Mouse (Mus musculus): ENCODE data around the gene Ilf2.

Ilf2 gene

DNA sequence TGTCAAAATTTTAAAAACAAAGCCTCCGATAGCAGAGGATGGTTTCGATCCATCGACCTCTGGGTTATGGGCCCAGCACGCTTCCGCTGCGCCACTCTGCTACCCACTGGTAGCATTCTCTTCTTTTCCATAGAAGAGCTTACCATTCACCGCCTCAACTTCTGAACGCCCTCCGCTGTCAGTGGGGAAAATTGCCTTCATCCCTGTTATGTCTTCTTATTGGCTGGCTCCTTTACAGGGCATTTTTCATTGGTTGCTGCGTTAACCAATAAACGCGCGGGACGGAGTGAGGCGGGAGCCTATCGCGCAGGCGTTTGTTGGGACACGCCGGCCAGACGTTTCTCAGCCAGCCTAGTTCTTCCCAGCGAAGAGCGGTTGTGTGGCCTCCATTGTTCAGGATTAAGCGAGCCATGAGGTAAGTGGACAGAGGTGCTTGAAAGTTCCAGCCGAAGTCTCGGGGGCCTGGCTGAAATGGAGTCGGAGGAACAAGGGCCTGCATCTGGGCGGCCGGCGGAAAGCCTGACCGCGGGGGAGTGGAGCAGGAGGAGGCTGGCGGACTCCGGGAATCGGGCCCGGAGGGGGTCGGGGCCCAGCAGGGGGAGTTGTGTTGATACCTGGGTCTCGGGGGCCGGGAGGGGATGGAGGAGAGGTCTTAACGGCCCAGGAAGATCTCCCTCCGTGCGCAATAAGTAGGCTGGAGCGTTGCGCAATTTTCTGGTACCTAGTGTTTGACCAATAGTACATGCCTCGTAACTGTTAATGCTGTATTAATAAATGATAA, at the start of gene Ilf2:
TSS of gene Ilf2 (plus strand) at position 296 of the 781 bp plus-strand sequence.
- DNase-seq (ENCODE audit: low spot score), result peak; percentile 96

DNA sequence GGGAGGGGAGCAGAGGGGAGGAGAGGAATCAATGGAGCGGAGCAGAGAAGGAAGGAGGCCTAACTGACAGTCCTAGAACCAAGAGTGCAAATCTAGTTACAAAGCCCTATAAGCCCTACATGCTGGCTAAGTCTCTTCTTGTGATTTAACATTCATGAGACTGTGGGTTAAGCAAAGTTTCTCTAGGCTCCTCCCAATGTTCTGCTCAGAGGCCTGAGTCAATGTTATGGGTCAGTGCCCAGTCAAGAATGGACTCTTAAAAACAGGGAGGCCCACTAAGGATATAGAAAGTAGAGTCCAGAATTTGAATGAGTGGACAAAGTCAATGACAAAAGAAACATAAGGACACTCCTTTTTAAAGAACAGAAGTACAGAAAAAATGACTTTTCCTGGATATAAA, 48.4 kb upstream of the Ilf2 start:
- no peak for DNase-seq (ENCODE audit: low spot score)

DNA sequence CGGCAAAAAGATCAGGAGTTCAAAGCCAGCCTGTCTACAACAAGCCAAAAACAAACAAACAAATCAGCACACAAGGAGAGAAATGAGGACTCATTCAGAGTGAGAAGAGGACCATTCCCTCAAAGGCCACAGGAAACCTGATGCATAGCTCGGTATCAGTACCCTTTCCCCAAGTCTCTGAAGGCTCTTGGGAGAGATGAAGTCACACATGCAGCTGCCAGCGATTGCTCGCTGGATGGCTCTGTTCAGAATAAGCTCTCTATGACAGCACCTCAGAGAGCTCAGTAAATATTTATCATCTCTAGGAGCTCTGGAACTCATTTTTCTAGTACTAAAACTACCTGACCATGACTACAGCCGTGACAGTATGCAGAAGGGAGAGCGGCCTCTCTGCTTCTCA, 47.7 kb upstream of the Ilf2 start:
- no peak for DNase-seq (ENCODE audit: low spot score)

DNA sequence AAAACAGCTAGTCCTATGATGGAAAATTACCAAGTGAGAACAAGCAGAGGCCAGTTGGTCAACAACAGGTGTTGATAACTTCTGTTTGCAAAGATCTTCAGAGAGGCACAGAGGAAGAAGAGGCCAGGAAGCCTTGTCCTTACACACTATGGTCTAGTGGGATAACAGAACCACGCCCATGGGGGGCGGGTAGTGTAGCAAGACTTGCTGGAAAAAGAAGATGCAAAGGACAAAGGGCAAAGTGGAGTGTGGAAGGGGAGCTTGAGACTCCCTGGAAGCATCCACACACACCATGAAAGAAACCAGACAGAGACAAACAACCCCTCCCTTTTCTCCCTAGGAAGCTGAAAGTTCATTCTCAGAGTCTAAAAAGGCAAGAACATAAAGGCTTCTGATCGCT, 46.4 kb upstream of the Ilf2 start:
- DNase-seq (ENCODE audit: low spot score), result no peak

DNA sequence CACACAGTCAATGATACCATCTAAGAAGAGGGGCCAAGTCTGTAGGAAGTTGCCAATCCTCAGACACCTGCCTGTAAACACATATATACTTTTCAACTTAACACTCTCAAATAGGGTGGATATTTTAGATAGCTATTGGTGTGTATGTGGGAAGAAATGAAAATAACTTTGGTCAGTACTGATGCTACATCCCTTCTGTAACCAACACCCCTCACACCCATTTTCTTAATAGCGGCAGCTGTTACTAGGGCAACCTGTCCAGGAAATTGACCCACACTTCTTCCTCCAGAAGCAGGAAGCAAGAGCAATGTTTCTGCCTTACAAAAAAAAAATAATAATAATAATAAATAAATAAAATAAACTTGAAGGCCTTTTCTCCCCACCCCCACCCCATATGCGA, 43.6 kb upstream of the Ilf2 start:
- DNase-seq (ENCODE audit: low spot score), result no peak

DNA sequence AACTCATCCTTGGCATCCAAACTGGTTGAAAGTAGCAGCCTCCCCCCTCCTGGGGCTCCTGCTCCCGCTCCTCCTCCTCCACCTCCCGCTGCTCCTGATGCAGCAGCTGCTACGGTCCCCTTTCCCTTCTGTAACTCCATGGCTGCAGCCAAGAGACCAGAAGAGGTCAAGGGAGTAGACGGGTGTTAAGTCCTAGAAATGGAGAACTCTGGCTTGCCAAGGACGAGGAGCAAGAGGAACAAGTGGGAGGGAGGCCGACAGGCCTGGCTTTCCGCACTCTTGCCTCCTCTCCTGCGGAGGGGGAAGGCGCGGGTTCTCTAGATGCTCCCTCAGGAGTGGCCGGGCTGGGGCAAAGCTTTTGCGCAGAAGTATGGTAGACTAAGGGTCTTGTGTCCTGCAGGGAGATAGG, 43.1 kb upstream of the Ilf2 start:
- DNase-seq (ENCODE audit: low spot score), result peak; percentile 54

DNA sequence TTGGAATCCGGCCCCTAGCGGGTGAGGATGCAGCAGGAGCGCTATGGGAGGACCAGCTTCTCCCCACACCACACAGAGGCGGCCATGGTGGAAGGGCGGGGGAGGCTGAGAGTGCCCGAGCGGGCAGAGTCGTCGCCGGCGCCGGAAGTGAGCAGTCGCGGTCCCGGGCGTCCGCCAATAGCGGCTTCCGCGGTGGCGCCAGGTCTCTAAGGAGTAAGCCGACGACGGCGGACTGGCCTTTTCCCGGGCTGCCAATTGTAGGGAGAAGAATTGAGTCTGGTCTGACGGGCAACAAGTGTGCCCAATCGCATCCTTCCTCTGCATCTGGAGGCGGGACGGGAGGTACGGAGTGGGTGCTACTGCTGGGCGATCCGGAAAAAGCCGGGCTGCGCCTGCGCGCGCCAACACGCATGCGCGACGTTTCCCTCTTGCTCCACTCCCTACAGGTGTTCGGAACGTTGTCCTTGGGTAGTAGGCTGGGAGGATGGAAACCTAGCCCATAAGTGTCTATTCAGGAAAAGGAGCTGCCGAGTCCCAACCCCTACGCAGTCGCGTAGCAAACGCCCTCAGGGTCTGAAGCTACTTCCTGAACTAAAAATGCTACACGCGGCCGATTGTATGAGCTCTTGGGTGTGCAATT, 42.4 kb upstream of the Ilf2 start, which contains the start of gene Ints3:
TSS of gene Ints3 (minus strand) at position 242 of the 640 bp plus-strand sequence.
- peak; percentile 100 for DNase-seq (ENCODE audit: low spot score)

DNA sequence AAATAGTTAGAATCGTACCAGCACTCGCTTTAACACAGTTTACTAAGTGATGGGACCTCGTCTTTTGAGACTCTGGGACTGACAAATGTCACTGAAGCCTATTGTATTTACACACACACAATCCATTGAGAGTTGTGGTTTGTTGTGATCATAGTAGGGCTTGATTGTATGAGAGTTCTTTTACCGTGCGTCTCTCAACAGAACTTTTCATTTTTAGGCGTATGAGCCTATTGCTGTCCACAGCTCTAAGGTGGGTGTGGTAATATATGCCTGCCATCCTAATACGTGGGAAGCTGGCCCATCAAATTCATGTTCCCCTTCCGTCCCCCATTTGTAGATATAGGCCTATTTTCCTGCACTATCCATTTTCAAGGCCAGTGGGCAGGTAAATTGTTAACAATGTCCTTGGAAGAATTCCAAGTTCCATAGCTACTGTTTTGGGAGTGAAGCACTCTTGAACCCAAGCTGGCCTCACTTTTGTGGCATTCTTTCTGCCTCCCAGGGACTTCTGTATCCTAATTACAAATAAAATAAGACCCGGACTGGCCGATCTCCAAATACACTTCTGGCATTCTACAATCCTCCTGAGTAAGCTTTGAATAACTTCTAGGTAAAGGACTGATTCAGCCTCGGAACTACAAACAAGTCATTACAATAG, 41.7 kb upstream of the Ilf2 start:
- no peak for DNase-seq (ENCODE audit: low spot score)

DNA sequence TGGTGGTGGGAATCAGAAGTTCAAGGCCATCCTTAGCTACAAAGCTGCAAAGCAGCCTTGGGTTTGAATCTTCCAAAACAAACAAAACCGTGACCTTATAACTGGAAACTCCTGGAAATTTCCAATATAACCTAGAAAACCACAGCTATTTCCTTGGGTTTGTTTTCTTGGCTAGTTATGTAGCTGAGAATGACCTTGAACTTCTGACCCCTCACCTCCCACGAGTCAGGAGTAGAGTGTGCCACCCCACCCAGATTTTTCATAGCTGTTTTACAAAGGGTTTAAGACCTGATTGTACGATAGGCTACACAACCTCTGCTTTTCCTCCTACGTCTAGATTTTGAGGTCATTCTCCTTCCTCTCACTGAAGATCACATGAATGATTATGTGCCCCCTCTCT, 38.8 kb upstream of the Ilf2 start:
- DNase-seq (ENCODE audit: low spot score), result no peak

DNA sequence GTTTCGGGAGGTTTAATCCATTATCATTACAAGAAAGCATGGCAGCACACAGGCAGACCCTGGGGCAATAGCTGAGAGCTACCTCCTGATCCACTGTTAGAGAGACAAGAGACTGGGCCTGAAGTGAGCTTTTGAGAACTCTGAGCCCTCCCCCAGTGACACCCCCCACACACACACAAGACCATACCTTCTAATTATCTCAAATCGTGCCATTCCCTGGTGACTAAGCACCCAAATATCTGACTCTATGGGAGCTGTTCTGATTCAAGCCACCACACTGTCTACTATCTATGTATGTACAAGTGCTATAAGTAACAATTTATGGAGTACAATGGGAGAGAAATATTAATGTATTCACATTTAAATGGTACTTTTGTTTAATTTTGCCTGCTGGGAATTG, 35.2 kb upstream of the Ilf2 start:
- DNase-seq (ENCODE audit: low spot score), result no peak

DNA sequence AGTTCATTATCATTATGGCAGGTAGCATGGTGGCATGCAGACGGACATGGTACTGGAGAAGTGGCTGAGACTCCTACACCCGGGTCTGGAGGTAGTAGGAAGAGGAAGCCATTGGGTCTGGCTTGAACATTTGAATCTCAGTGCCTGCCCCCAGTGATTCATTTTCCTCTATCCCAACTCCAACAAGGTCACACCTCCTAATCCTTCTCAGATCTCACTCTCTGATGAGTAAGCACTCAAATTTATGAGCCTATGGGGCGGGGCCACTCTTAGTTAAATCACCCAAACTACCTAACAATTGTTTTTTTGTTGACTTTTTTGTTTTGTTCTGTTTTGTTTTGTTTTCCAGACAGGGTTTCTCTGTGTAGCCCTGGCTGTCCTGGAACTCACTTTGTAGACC, 31.9 kb upstream of the Ilf2 start:
- no peak for DNase-seq (ENCODE audit: low spot score)

DNA sequence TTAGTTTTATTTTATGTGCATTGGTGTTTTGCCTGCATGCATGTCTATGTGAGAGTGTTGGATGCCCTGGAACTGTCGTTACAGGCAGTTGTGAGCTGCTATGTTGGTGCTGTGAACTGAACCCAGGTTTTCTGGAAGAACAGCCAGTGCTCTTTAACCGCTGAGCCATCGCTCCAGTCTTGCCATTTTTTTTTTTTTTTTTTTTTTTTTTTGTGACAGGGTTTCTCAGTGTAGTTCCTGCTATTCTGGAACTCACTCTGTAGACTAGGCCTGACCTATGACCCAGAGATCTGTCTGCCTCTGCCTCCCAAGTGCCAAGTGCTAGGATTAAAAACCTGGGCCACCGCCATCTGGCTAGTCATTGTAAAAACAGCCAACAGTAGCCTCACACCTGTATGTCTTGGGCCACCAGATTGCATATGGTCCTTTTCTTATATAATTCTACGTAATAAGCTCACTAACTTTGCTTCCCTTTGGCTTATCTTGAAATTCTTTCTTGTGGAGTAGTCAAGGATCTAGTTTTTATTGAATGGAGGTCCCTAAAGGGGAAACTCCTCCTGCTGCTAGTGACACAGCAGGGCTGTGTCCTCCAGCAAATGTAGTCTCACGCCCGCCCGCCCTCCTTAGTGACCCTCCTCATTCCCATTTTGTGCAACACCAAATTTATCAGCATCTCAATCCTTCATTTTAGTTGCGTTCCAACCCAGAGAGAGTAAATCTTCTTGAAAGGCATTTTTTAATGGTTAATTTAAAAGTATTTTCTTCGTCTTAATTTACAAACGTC, 30.3 kb upstream of the Ilf2 start:
- DNase-seq (ENCODE audit: low spot score), result no peak

DNA sequence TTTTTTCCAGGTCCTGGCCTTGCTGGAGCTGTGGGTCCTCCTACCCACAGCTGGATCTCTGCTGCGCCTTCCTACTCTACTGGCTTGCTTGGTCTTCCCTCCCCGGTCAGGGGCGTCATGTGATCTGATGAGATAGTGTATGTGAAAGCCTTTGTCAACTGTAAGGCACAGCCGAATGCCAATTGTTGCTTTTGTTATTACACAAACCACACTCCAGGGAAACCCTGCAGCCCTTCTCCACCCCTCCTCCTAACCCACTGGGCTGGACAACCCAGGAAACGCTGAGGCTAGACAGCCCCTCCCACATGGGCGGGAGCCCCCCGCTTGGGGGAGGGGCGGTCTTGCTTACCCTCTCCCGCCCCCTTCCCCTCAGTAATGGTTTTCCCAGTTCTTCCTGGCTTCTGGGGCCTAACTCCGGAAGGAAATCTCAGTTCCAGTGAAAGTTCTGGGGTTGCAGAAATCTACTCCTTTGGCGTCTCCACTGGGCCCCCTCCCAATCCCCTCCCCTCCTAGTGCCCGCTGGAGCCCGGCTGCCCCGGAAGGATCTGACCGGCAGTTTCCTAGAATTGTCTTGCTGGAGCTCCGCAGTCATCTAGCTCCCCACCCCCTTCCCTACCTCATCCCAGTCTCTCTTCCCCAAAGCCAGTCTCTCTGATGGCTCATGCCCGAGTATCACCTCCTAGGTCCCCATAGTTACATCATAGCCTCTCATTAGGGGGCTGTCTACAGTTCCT, 29.4 kb upstream of the Ilf2 start:
- peak; percentile 74 for DNase-seq (ENCODE audit: low spot score)

DNA sequence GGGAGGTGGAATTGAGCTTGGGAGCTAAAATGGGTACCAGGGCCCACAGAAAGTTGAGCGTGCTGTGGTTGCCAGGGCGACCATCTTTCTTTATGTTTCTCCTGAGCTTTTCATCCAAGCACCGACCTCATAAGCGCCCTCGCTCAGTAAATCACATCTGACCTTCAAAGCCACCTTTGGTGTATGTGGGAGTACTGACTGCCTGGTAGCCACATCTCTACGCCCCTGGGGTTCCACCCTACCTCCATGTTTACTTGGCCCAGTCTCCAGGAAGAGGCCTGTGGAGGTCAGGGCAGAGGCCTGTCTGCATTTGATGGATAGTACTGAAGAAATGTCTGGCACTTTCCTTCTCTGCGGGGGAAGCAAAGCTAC, 28.8 kb upstream of the Ilf2 start:
- DNase-seq (ENCODE audit: low spot score), result no peak

DNA sequence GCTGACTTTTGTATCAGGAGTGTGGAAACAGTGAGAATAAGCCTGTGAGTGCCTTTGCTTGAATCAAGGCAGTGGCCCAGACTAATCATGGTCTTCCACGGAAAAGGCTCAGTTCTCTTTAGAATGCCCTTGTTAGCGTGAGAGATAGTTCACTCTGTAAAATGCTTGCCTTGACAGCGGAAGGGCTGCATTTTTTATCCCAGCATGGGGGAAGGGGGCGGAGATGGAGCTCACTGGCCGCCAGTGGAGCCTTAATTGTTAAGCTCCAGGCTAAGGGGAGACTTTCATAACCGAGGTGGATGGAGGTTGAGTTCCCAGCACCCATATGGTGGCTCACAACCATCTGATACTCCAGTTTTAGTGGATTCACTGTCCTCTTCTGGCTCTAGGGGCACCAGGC, 27.3 kb upstream of the Ilf2 start:
- DNase-seq (ENCODE audit: low spot score), result no peak

DNA sequence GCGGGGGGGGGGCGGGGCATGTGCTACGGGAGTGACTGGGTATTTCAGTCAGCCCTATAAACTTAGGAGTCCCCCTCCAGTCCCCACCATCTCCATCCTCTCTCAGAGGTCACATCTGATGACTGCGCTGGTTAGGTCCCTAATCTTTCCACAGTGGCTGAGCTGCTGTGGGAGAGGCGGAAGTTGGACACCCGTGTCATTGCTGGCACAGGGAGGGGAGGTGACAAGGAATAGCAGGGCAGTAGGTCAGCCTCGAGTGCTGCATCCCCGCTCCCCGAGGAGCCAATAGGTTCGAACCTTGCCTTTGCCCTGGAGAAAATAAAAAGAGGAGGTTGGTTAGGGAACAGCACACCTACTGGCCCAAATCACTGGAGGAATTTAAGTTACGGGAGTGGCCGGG, 25.1 kb upstream of the Ilf2 start:
- DNase-seq (ENCODE audit: low spot score), result no peak

DNA sequence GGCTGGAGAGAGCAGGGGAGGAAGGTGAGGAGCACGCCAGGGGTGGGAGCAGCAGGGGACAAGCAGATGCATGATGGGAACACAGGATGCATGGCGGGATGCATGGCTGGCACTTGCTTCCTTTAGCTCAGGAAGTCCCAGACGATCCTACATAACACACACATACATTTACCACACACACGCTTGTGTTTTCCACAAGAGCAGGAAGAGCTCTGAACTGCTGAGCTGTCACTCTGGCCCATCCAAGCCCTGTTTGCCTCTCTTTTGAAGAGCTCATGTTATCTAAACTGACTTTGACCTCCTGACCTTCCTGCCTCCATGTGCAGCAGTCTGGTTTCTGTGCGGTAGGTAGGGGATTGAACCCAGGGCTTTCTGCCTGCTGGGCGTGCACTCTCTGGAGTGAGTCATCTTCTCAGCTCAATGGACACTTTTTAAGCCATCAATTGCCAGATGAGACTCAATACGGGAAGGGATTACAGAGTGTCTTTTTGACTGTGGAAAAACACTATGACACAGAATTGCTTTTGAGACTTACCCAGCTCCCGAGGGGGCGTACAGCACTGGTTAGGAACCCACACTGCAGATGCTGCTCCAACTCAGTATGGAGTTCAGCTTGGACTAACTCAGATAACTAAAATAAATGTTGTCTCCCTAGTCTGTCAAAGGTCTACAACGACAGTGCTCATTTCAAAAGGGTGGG, 24.4 kb upstream of the Ilf2 start:
- peak; percentile 54 for DNase-seq (ENCODE audit: low spot score)

DNA sequence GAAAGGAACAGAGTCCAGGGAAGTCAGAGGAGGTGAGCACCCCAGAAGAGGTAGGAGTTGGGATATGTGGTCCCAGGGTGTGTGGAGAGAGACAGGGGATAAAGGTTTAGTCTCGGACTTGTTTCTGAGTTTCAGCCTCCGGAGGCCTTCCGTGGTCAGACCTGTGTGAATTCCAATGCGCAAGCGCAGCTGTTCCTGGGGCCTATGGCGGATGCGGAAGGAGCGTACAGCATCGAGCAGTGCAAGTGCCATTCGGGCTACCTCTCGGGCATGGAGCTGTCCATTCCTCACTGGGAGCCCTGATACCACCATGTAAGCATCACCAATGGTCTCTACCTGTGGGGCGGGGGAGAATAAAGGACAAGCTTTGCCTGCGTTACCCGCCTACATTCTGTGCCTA, 21.0 kb upstream of the Ilf2 start:
- DNase-seq (ENCODE audit: low spot score), result no peak

DNA sequence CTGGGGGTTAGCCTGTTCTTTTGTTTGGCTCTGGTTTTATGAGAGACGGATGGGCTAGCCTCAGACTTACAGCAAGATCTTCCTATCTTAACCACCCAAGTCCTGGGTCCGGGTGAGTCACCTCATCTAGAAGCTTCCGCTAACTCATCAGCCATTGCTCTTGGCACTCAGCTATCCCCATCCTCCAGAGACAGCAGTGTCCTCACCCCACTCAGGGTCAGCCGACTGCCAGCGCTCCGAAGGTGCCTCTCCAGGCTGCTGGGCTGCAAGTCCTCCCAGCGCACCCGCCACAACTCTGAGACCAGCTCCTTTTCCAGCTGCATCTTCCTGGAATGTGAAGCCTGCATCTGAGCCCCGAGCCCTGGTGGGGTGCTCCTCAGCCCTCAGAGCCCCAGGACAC, 16.2 kb upstream of the Ilf2 start:
- no peak for DNase-seq (ENCODE audit: low spot score)

DNA sequence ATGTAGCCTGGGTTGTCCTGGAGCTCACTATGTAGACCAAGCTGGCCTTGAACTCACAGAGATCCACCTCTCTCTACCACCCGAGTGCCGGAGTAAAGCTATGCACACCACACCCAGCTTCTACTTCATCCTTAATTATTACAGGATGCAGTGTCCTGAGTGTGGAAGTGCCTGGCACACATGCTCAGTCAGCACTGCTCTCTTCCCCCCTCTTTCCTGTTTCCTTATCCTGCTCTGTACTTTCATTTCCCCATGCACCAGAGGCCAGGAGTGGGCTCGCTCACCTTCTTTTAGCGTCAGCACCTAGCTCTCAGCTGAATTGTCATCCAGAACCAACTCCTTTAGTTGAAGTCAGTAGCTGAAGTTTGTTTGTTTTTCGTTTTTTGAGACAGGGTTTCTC, 15.6 kb upstream of the Ilf2 start:
- no peak for DNase-seq (ENCODE audit: low spot score)

DNA sequence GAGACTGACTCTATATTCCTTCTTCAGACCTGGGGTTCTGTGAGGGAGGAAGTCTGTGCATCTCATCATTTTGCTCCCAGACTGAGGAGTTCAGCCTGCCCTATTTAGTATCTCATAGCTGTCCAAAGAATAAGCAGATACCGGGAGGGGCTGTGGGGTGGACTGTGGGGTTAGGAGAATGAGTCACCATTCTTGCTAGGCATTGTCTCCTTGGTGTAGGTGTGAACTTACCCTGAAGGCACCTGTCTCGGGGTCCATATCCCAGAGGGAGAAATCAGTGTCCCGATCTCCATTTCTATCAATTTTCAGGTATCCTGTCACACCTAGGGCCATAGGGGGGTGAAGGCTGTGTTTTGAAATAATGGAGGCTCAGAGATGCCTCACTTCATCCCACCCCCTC, 14.0 kb upstream of the Ilf2 start:
- DNase-seq (ENCODE audit: low spot score), result no peak
